Mouse (Mus musculus) stomach, postnatal 0 days (tissue): ENCODE measurements at regions not wholly inside any gene's neighbourhood (a gene's known extent, or its start where the extent isn't known, plus 50 kb on each side); places are given as distances from the start of the nearest gene placed in this dataset.

Experiments
- CTCF ChIP-seq: IDR thresholded peaks from 2 replicates; pipeline ENCODE4 v1.5.1; 2016; ENCODE audit warnings: antibody characterized with exemption, low read depth, mild to moderate bottlenecking, moderate library complexity
- EP300 ChIP-seq: optimal IDR thresholded peaks from 2 replicates; pipeline ENCODE3; 2016; ENCODE audit warnings: antibody characterized with exemption

- no peak for TF ChIP-seq EP300
- no peak for TF ChIP-seq CTCF
Measured at GRCm38 (mm10) chr15:67545745-67546144, 1045.0 kb upstream of the Lrrc6 start.
